Mouse (Mus musculus): ENCODE results near the gene Eef2. TPM values are rescaled to one million over a fixed set of nuclear protein-coding genes. Genes with fewer than 3 reads are reported as not detected.

The Eef2 gene
- polyA plus RNA-seq, 1 experiment from 2014 or later, result 493 TPM

DNA sequence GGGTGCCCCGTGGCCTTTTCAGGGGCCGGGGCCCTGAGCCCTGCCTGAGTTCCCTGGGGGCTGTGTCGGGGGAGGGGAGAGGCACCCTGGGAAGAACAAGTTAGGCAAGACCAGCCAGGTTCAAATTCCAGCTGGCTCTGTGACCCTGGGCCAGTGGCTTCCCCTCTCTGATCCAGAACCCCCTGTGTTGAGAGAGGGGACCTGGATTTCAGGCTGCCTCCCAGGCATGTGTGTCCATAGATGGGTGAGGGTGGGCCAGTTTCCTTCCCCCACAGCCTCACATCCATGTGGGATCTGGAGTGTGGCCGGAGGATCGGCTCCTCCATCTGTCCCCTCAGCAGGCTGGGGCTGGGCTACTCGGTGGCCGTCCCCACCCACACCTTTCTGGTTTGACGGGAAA, 36.4 kb upstream of the Eef2 start:
- 0 out of 2 replicates have a peak overlapping the region, but pooled peaks have one; percentile 37 for H3K27ac ChIP-seq (replicated peaks)
- peaks cover 6% of the 10 kb centered on the region for H3K27me3 ChIP-seq (replicated peaks)

DNA sequence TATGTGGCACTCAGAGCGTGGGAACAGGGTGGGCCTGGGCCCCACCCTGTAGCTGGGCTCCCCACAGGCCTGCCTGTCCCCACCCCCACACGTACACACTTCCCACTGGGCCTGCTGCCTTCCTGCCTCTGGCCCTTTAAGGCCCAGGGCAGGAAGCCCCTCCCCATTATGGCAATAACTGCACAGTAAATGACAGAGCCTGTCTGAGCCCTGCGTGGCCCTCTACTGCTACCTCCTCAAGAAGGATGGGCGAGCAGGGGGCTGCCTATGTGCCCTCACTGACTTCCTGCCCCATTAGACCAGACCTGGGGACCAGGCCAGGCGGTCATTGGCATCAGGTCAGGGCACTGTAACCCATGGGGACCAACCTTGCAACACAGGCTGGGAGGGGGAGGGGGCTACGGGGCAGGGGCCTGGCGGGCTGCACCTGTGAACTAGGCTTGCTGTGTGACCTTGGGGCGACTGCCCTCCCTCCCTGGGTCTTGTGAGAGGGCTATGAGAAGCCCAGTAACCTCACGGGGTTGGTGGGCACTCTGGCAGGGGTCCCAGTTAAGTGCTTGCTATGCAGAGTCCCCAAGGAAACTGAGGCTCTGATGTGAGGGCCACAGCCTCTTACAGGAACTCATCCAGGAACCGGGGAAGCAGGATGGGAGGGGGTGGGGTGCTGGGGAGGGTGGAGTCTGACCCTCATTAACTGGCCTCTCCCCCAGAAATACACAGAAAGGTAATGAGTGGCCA, 35.5 kb upstream of the Eef2 start:
- WGBS, result 61% methylated on average over 10 of the region's 10 CpGs
- H3K27ac ChIP-seq (replicated peaks), result peak overlapping the region; percentile 37; the same call in 1 of the 2 replicates
- H3K4me3 ChIP-seq (replicated peaks), result peak overlapping the region; percentile 15; the same call in 1 of the 2 replicates
- H3K27me3 ChIP-seq (replicated peaks), result no peaks in the 10 kb centered on the region
- H3K4me2 ChIP-seq, result peak overlapping the region; percentile 96
- H3K9ac ChIP-seq (replicated peaks), result peak overlapping the region; percentile 26; the same call in 1 of the 2 replicates
- H3K36me3 ChIP-seq, result peaks cover 26% of the 10 kb centered on the region
- H3K4me1 ChIP-seq, result peaks cover 62% of the 10 kb centered on the region
- H3K9me3 ChIP-seq (replicated peaks), result no peaks in the 10 kb centered on the region
- ATAC-seq (ENCODE audit: low FRiP score), result no peak

More for the DNA sequence above, 36.4 kb upstream of the Eef2 start:
- H3K9me3 ChIP-seq (replicated peaks), result no peaks in the 10 kb centered on the region
- peak overlapping the region; percentile 96 for H3K4me2 ChIP-seq
- H3K36me3 ChIP-seq, result peaks cover 18% of the 10 kb centered on the region
- peak overlapping the region; percentile 26; the same call in 1 of the 2 replicates for H3K9ac ChIP-seq (replicated peaks)
- WGBS, result 49% methylated on average over 8 of the region's 8 CpGs
- H3K4me3 ChIP-seq (replicated peaks), result peak overlapping the region; percentile 15; the same call in 1 of the 2 replicates
- ATAC-seq (ENCODE audit: low FRiP score), result no peak
- H3K4me1 ChIP-seq, result peaks cover 62% of the 10 kb centered on the region

DNA sequence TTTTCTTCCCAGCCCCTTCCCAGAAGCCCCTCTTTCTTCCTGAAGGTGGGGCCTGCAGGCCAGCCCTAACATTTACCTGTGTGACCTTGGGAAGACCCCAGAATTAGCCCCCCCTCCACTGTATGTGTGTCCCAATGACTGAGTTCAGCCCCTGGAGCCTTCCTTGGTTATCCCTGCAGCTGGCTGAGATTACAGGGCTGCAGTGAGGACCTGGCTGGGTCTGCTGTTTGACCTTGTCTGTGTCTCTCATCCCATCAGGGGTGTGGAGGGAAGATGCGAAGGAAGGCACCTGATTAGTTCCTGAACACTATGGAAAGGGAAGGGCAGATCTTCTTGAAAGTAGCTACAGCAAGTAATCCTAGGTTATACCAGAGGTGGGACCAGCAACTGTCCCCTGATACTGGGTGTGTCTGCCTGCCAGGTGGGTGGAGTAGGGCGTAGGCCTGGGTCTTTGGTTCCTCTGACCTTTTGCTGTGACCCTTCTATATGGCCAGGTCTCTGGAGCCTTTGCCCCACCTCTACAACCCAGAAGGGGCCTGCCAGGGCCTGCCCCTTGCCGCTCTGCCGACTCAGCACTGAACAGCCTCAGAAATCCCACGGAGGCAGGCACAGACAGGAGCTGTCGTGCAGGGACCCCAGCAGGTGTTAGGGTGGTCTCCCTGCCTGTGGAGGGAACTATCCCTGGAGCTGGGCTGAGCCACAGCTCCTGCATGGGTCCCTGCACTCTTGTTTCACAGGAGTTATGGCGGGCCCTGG, 34.8 kb upstream of the Eef2 start:
- H3K9me3 ChIP-seq (replicated peaks), result no peaks in the 10 kb centered on the region
- H3K4me3 ChIP-seq (replicated peaks), result no peak overlapping the region
- no peaks in the 10 kb centered on the region for H3K27me3 ChIP-seq (replicated peaks)
- no peak overlapping the region for H3K27ac ChIP-seq (replicated peaks)
- WGBS, result 84% methylated on average over 7 of the region's 7 CpGs
- H3K4me2 ChIP-seq, result peak overlapping the region; percentile 96
- peaks cover 34% of the 10 kb centered on the region for H3K36me3 ChIP-seq
- H3K9ac ChIP-seq (replicated peaks), result no peak overlapping the region
- no peak for ATAC-seq (ENCODE audit: low FRiP score)
- peaks cover 60% of the 10 kb centered on the region for H3K4me1 ChIP-seq

DNA sequence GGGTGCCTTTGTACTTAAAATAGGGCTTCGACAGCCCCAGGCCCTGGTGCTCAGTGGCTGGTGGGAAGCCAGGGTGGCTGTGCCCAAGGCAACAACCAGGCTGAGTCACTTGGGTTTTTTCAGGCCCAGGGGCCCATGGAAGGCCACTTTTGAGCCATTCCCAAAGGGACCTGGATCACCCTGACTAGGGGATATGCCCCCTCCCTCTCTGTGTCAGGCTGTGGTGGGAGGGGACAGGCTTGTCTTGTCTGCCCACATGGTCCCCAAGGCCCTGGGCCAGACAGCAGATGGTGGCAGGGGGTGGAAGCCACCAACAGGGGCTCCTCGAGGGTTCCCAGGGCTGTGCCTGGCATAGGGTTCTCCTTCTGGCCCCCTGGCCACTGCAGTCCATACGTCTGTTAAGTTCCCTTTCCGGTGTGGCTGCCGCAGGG, 33.9 kb upstream of the Eef2 start:
- WGBS, result 58% methylated on average over 5 of the region's 5 CpGs
- Histone ChIP-seq H3K9ac (replicated peaks) (no peak overlapping the region), H3K36me3 (peaks cover 43% of the 10 kb centered on the region), H3K4me3 (replicated peaks) (no peak overlapping the region), H3K4me1 (peaks cover 60% of the 10 kb centered on the region), H3K27me3 (replicated peaks) (no peaks in the 10 kb centered on the region), H3K27ac (replicated peaks) (0 out of 2 replicates have a peak overlapping the region, but pooled peaks have one; percentile 1), H3K9me3 (replicated peaks) (no peaks in the 10 kb centered on the region), H3K4me2 (no peak overlapping the region)
- no peak for ATAC-seq (ENCODE audit: low FRiP score)

DNA sequence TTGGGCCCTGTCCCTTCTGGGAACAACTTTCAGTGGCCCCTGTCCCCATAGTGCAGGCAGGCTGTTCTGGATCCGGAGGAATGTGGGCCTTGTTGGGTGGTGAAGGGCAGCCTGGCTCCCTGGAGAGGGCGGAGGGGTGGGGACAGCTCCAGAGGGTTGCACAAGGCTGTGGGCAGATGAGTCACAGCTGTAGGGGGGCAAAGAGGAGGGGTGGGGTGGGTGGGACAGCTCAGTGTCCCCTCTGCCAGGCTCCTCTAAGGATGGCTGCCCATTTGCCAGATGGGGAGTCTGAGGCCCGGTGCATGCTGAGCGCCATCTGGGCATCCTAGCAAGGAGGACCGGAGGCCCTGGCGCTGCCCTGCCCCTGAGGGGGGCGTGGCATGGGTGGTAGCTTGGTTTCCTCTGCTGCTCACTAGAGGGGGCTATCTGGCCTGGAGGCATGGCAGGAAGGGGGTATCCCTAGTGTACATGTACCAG, 33.2 kb upstream of the Eef2 start:
- WGBS, result 88% methylated on average over 7 of the region's 7 CpGs
- peaks cover 57% of the 10 kb centered on the region for H3K4me1 ChIP-seq
- no peak overlapping the region for H3K4me3 ChIP-seq (replicated peaks)
- no peak for ATAC-seq (ENCODE audit: low FRiP score)
- H3K9me3 ChIP-seq (replicated peaks), result no peaks in the 10 kb centered on the region
- no peak overlapping the region for H3K9ac ChIP-seq (replicated peaks)
- no peak overlapping the region for H3K4me2 ChIP-seq
- no peaks in the 10 kb centered on the region for H3K27me3 ChIP-seq (replicated peaks)
- H3K36me3 ChIP-seq, result peaks cover 49% of the 10 kb centered on the region
- H3K27ac ChIP-seq (replicated peaks), result no peak overlapping the region

DNA sequence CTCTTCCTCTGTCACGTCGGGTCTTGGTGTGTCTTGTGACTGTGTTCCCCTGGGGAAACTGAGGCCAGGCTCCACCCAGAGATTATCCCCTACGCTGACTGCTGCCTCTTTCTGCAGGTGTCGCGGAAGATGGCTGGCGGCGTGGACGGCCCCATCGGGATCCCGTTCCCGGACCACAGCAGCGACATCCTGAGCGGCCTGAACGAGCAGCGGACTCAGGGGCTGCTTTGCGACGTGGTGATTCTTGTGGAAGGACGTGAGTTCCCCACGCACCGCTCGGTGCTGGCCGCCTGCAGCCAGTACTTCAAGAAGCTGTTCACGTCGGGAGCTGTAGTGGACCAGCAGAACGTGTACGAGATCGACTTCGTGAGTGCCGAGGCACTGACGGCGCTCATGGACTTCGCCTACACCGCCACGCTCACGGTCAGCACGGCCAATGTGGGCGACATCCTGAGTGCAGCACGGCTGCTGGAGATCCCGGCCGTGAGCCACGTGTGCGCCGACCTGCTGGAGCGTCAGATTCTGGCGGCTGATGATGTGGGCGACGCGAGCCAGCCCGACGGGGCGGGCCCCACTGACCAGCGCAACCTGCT, 32.5 kb upstream of the Eef2 start:
- Histone ChIP-seq H3K9me3 (replicated peaks) (no peaks in the 10 kb centered on the region), H3K4me3 (replicated peaks) (no peak overlapping the region), H3K4me1 (peaks cover 50% of the 10 kb centered on the region), H3K9ac (replicated peaks) (no peak overlapping the region), H3K27ac (replicated peaks) (no peak overlapping the region), H3K4me2 (no peak overlapping the region), H3K36me3 (peaks cover 57% of the 10 kb centered on the region), H3K27me3 (replicated peaks) (no peaks in the 10 kb centered on the region)
- no peak for ATAC-seq (ENCODE audit: low FRiP score)
- 95% methylated on average over 52 of the region's 52 CpGs for WGBS

DNA sequence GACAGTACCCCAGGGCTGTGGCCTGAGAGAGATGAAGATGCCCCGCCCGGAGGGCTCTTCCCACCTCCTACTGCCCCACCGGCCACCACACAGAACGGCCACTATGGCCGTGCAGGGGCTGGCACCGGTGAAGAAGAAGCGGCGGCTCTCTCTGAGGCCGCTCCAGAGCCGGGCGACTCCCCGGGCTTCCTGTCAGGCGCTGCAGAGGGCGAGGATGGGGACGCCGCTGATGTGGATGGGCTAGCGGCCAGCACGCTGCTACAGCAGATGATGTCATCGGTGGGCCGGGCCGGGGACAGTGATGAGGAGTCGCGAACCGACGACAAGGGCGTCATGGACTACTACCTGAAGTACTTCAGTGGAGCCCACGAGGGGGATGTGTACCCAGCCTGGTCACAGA, 31.8 kb upstream of the Eef2 start:
- 93% methylated on average over 27 of the region's 27 CpGs for WGBS
- Histone ChIP-seq H3K9ac (replicated peaks) (no peak overlapping the region), H3K4me2 (no peak overlapping the region), H3K27me3 (replicated peaks) (no peaks in the 10 kb centered on the region), H3K36me3 (peaks cover 63% of the 10 kb centered on the region), H3K9me3 (replicated peaks) (no peaks in the 10 kb centered on the region), H3K27ac (replicated peaks) (no peak overlapping the region), H3K4me3 (replicated peaks) (no peak overlapping the region), H3K4me1 (peaks cover 42% of the 10 kb centered on the region)
- no peak for ATAC-seq (ENCODE audit: low FRiP score)

DNA sequence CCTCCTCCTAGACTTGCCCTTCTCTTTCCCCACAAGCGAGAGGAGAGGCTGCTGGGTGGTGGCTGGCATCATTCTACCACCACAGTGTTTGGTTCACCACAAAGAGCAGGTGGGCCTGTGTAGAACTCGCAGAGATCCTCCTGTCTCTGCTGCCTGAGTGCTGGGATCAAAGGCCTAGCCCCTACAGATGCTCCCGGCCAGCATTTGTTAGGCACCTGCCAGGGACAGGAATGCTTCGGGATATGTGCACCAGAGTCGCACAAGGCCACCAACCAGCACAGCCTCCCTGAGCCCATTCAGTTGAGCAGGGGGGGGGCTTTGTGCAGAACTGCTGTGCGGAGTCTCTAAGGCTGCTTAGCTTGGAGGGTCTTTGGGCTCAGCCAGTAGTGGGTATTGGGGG, 31.1 kb upstream of the Eef2 start:
- no peak for ATAC-seq (ENCODE audit: low FRiP score)
- no peak overlapping the region for H3K4me3 ChIP-seq (replicated peaks)
- peaks cover 36% of the 10 kb centered on the region for H3K4me1 ChIP-seq
- peaks cover 69% of the 10 kb centered on the region for H3K36me3 ChIP-seq
- H3K27ac ChIP-seq (replicated peaks), result no peak overlapping the region
- H3K9ac ChIP-seq (replicated peaks), result no peak overlapping the region
- 98% methylated on average over 6 of the region's 6 CpGs for WGBS
- no peaks in the 10 kb centered on the region for H3K9me3 ChIP-seq (replicated peaks)
- no peaks in the 10 kb centered on the region for H3K27me3 ChIP-seq (replicated peaks)
- no peak overlapping the region for H3K4me2 ChIP-seq

DNA sequence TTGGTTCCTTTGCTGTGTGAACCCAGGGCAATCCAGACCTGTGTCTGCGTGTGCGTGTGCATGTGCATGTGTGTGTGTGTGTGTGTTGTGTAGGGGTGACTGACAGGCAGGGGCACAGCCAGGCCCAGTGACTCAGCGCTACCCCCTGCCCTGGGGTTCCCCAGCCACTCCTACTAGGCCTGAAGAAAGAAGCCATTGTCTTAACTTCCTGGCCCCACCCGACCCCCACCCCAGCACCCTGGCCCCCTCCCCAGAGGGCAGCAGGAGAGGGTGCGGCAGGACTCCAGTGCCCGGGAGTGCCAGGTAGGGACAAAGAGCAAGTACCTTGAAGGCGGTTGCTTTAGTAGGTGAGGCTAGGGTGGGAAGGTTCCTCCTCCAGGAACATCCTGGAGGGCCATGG, 30.7 kb upstream of the Eef2 start:
- no peak for ATAC-seq (ENCODE audit: low FRiP score)
- Histone ChIP-seq H3K9ac (replicated peaks) (no peak overlapping the region), H3K27ac (replicated peaks) (no peak overlapping the region), H3K9me3 (replicated peaks) (no peaks in the 10 kb centered on the region), H3K4me1 (peaks cover 31% of the 10 kb centered on the region), H3K4me3 (replicated peaks) (no peak overlapping the region), H3K27me3 (replicated peaks) (no peaks in the 10 kb centered on the region), H3K36me3 (peaks cover 71% of the 10 kb centered on the region), H3K4me2 (no peak overlapping the region)
- 89% methylated on average over 7 of the region's 7 CpGs for WGBS

DNA sequence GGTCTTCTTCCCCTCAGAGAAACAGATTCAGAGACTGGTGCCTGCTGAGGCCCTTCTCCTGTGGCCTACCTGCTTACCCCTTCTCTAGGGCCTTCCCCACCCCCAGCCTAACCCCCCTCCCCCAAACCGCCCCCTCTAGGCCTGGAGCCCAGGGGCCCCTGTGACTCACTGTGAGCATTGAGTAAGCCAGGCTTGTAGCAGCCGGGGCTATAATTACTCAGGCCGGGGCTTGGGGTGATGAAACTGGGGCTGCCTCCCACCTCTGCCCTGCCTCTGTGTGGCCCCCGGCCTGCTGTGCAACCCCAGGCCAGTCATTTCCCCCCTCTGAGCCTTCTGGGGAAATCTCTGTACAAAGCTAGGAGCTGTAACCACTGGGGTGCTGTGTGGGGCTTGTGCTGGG, 30.1 kb upstream of the Eef2 start:
- Histone ChIP-seq H3K9ac (replicated peaks) (no peak overlapping the region), H3K36me3 (peaks cover 71% of the 10 kb centered on the region), H3K9me3 (replicated peaks) (no peaks in the 10 kb centered on the region), H3K4me2 (no peak overlapping the region), H3K4me1 (peaks cover 26% of the 10 kb centered on the region), H3K27me3 (replicated peaks) (no peaks in the 10 kb centered on the region), H3K27ac (replicated peaks) (no peak overlapping the region), H3K4me3 (replicated peaks) (no peak overlapping the region)
- WGBS, result 91% methylated on average over 4 of the region's 4 CpGs
- ATAC-seq (ENCODE audit: low FRiP score), result no peak

DNA sequence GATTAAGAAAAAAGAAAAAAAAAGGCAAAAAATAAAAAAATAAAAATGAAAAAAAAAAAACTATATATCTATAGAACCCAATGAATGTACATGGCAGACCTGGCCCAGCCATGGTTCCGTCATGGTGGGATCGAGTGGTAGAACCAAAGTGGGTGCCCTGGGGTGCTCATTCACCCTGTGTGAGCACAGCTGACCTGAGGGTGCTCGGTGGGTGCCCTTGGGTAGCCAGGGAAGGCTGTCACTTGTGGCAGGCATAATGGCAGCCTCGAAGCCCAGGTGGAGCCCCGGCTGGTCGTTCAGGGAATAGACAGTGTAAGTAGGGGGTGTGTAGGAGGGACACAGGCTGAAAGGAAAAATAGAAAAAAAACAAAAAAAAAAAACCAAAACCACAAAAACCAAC, 25.2 kb upstream of the Eef2 start:
- no peak for ATAC-seq (ENCODE audit: low FRiP score)
- Histone ChIP-seq H3K9me3 (replicated peaks) (no peaks in the 10 kb centered on the region), H3K4me1 (no peaks in the 10 kb centered on the region), H3K4me3 (replicated peaks) (no peak overlapping the region), H3K36me3 (peaks cover 79% of the 10 kb centered on the region), H3K4me2 (no peak overlapping the region), H3K27ac (replicated peaks) (no peak overlapping the region), H3K27me3 (replicated peaks) (no peaks in the 10 kb centered on the region), H3K9ac (replicated peaks) (no peak overlapping the region)
- 78% methylated on average over 6 of the region's 6 CpGs for WGBS
